Mouse (Mus musculus): ENCODE results near the gene Ddah2. TPM values are rescaled to one million over a fixed set of nuclear protein-coding genes. Genes with fewer than 3 reads are reported as not detected.
A peak's percentile ranks its signal among the peaks of the same experiment; 100 is the strongest.

Gene Ddah2
- polyA plus RNA-seq, 1 experiment, result 18.4 TPM

GRCm38 (mm10) chr17:35051156-35052086 is 7.4 kb upstream of the Ddah2 start:
- H3K27me3 ChIP-seq (ENCODE audit: control insufficient read depth, insufficient read depth, low read length), result no peaks in the 10 kb centered on the region
- no peak for TF ChIP-seq CTCF (IDR thresholded peaks at IDR 0.05; ENCODE audit: extremely low read depth, insufficient read depth, insufficient read length, insufficient replicate concordance)
- peak; percentile 95 for TF ChIP-seq POLR2A (IDR thresholded peaks at IDR 0.05; ENCODE audit: low read depth, low read length)
- H3K4me3 ChIP-seq (ENCODE audit: extremely low read depth, insufficient read depth, insufficient read length), result peak overlapping the region; percentile 74
- peak overlapping the region; percentile 98 for H3K27ac ChIP-seq (ENCODE audit: insufficient read depth, low read length)
- peaks cover 29% of the 10 kb centered on the region for H3K36me3 ChIP-seq (ENCODE audit: control insufficient read depth, insufficient read depth, low read length)
- under 1% methylated on average over 21 of the region's 21 CpGs for WGBS
- peak; percentile 74 to 82 for DNase-seq (ENCODE audit: low read depth in 1 of 2, low spot score in 2 of 2)
- H3K4me1 ChIP-seq (ENCODE audit: control insufficient read depth, insufficient read depth, insufficient read length), result peaks cover 26% of the 10 kb centered on the region

DNA sequence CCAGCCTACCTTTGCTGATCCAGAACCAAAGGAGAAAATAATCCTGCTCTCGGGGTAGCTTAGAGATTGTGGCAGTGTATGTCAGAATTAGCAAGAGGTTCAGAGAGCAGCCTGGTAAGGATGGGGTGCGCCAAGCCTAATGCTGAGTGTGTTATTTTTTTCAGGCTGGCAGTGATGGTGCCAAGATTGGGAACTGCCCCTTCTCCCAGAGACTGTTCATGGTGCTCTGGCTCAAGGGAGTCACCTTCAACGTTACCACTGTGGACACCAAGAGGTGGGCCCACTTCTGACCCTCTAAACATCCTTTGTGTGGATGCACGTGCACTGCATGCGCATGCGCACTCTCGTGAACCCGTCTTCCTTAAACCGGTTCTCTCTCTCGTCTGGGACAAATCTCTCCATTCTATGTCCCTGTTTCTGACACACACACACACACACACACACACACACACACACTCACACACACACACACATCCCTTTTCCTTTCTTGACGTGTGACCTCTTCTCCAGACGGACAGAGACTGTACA is 6.5 kb upstream of the Ddah2 start:
- H3K36me3 ChIP-seq (ENCODE audit: control insufficient read depth, insufficient read depth, low read length), result peaks cover 31% of the 10 kb centered on the region
- H3K27ac ChIP-seq (ENCODE audit: insufficient read depth, low read length), result peak overlapping the region; percentile 98
- no peak for DNase-seq (ENCODE audit: low read depth in 1 of 2, low spot score in 2 of 2)
- TF ChIP-seq POLR2A (IDR thresholded peaks at IDR 0.05; ENCODE audit: low read depth, low read length), result no peak
- no peak for TF ChIP-seq CTCF (IDR thresholded peaks at IDR 0.05; ENCODE audit: extremely low read depth, insufficient read depth, insufficient read length, insufficient replicate concordance)
- H3K4me3 ChIP-seq (ENCODE audit: extremely low read depth, insufficient read depth, insufficient read length), result peak overlapping the region; percentile 74
- no peaks in the 10 kb centered on the region for H3K27me3 ChIP-seq (ENCODE audit: control insufficient read depth, insufficient read depth, low read length)
- 81% methylated on average over 12 of the region's 12 CpGs for WGBS
- peaks cover 26% of the 10 kb centered on the region for H3K4me1 ChIP-seq (ENCODE audit: control insufficient read depth, insufficient read depth, insufficient read length)

- no peak overlapping the region for H3K4me3 ChIP-seq (ENCODE audit: extremely low read depth, insufficient read depth, insufficient read length)
- peaks cover 34% of the 10 kb centered on the region for H3K36me3 ChIP-seq (ENCODE audit: control insufficient read depth, insufficient read depth, low read length)
- H3K4me1 ChIP-seq (ENCODE audit: control insufficient read depth, insufficient read depth, insufficient read length), result peaks cover 15% of the 10 kb centered on the region
- no peak for TF ChIP-seq POLR2A (IDR thresholded peaks at IDR 0.05; ENCODE audit: low read depth, low read length)
- no peak for TF ChIP-seq CTCF (IDR thresholded peaks at IDR 0.05; ENCODE audit: extremely low read depth, insufficient read depth, insufficient read length, insufficient replicate concordance)
- peak overlapping the region; percentile 38; the same call in 1 of the 2 replicates for H3K27ac ChIP-seq (ENCODE audit: insufficient read depth, low read length)
- H3K27me3 ChIP-seq (ENCODE audit: control insufficient read depth, insufficient read depth, low read length), result no peaks in the 10 kb centered on the region
- DNase-seq (ENCODE audit: low read depth in 1 of 2, low spot score in 2 of 2), result no peak
- 89% methylated on average over 7 of the region's 7 CpGs for WGBS
These were observed 2.9 kb upstream of the Ddah2 start for GRCm38 (mm10) chr17:35055691-35056495.

- Histone ChIP-seq H3K4me3 (ENCODE audit: extremely low read depth, insufficient read depth, insufficient read length) (no peak overlapping the region), H3K36me3 (ENCODE audit: control insufficient read depth, insufficient read depth, low read length) (peaks cover 34% of the 10 kb centered on the region), H3K27me3 (ENCODE audit: control insufficient read depth, insufficient read depth, low read length) (no peaks in the 10 kb centered on the region), H3K4me1 (ENCODE audit: control insufficient read depth, insufficient read depth, insufficient read length) (peaks cover 13% of the 10 kb centered on the region; the same call in 1 of the 2 replicates), H3K27ac (ENCODE audit: insufficient read depth, low read length) (no peak overlapping the region)
- 69% methylated on average over 3 of the region's 3 CpGs for WGBS
- DNase-seq (ENCODE audit: low read depth in 1 of 2, low spot score in 2 of 2), result no peak
- TF ChIP-seq POLR2A (IDR thresholded peaks at IDR 0.05; ENCODE audit: low read depth, low read length), result no peak
- TF ChIP-seq CTCF (IDR thresholded peaks at IDR 0.05; ENCODE audit: extremely low read depth, insufficient read depth, insufficient read length, insufficient replicate concordance), result no peak
These were observed 1.7 kb upstream of the Ddah2 start for GRCm38 (mm10) chr17:35057090-35057489.

- no peak overlapping the region for H3K4me3 ChIP-seq (ENCODE audit: extremely low read depth, insufficient read depth, insufficient read length)
- peaks cover 7% of the 10 kb centered on the region; the same call in 1 of the 2 replicates for H3K4me1 ChIP-seq (ENCODE audit: control insufficient read depth, insufficient read depth, insufficient read length)
- DNase-seq (ENCODE audit: low read depth in 1 of 2, low spot score in 2 of 2), result no peak
- no peak overlapping the region for H3K27ac ChIP-seq (ENCODE audit: insufficient read depth, low read length)
- H3K36me3 ChIP-seq (ENCODE audit: control insufficient read depth, insufficient read depth, low read length), result peaks cover 26% of the 10 kb centered on the region
- TF ChIP-seq CTCF (IDR thresholded peaks at IDR 0.05; ENCODE audit: extremely low read depth, insufficient read depth, insufficient read length, insufficient replicate concordance), result no peak
- no peak for TF ChIP-seq POLR2A (IDR thresholded peaks at IDR 0.05; ENCODE audit: low read depth, low read length)
- 81% methylated on average over 9 of the region's 9 CpGs for WGBS
- no peaks in the 10 kb centered on the region for H3K27me3 ChIP-seq (ENCODE audit: control insufficient read depth, insufficient read depth, low read length)
These were observed 519 bp upstream of the Ddah2 start for GRCm38 (mm10) chr17:35058316-35058715.

DNA sequence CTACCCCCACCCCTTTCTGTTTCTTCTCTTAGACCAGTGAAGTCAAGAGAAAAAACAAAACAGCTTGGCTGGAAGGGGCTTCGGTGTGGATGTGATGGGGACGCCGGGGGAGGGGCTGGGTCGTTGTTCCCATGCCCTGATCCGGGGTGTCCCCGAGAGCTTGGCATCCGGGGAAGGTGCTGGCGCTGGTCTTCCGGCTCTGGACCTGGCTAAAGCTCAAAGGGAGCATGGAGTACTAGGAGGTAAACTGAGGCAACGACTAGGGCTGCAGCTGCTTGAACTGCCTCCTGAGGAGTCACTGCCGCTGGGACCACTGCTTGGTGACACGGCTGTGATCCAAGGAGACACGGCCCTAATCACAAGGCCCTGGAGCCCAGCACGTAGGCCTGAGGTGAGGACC is 1.2 kb downstream of the Ddah2 start:
- peaks cover 11% of the 10 kb centered on the region for H3K4me1 ChIP-seq (ENCODE audit: control insufficient read depth, insufficient read depth, insufficient read length)
- 60% methylated on average over 14 of the region's 14 CpGs for WGBS
- H3K4me3 ChIP-seq (ENCODE audit: extremely low read depth, insufficient read depth, insufficient read length), result 0 out of 2 replicates have a peak overlapping the region, but pooled peaks have one; percentile 58
- H3K27ac ChIP-seq (ENCODE audit: insufficient read depth, low read length), result no peak overlapping the region
- no peaks in the 10 kb centered on the region for H3K27me3 ChIP-seq (ENCODE audit: control insufficient read depth, insufficient read depth, low read length)
- TF ChIP-seq CTCF (IDR thresholded peaks at IDR 0.05; ENCODE audit: extremely low read depth, insufficient read depth, insufficient read length, insufficient replicate concordance), result no peak
- no peak for DNase-seq (ENCODE audit: low read depth in 1 of 2, low spot score in 2 of 2)
- peaks cover 15% of the 10 kb centered on the region for H3K36me3 ChIP-seq (ENCODE audit: control insufficient read depth, insufficient read depth, low read length)

Measured in spleen, adult 2 months (tissue).